Mouse (Mus musculus) gastrocnemius, postnatal 14 days (tissue): ENCODE data around the gene Apip. TPM values are rescaled to one million over a fixed set of nuclear protein-coding genes. Genes with fewer than 3 reads are reported as not detected.

Source experiments
- DNase-seq: peaks from one replicate; pipeline ENCODE4 v3.0.0; 2021; ENCODE audit warnings: mixed read lengths
- intact Hi-C: fragments of 180-260 bp; cut with DNase I; formaldehyde crosslinking; loops from one replicate; pipeline ENCODE4 v1.15.1; 2025; ENCODE audit warnings: low total_unique reads
- total RNA-seq, 2 experiments: library from RNA; stranded (reverse); gene quantifications; 2 replicates each; pipeline ENCODE4 v1.2.3; 2021

The Apip gene
- total RNA-seq, 2 experiments from 2014 or later: 28.7 to 33.8 TPM

- no peak for DNase-seq
- intact Hi-C loops: loop anchor here (5.0 kb wide), 1 partner anchor 404 kb away; no protein-coding TSS in a partner anchor
Measured at GRCm38 (mm10) chr2:103086432-103086831, 13.0 kb downstream of the Apip start.

- intact Hi-C loops: loop anchor here (2.0 to 5.0 kb wide), 2 partner anchors 261 to 406 kb away; no protein-coding TSS in a partner anchor
- no peak for DNase-seq
Measured at GRCm38 (mm10) chr2:103088099-103088498, 14.6 kb downstream of the Apip start.

- no peak for DNase-seq
- intact Hi-C loops: loop anchor here (2.0 to 5.0 kb wide), 2 partner anchors 259 to 407 kb away; no protein-coding TSS in a partner anchor
Measured at GRCm38 (mm10) chr2:103089521-103089920, 16.0 kb downstream of the Apip start.

DNA sequence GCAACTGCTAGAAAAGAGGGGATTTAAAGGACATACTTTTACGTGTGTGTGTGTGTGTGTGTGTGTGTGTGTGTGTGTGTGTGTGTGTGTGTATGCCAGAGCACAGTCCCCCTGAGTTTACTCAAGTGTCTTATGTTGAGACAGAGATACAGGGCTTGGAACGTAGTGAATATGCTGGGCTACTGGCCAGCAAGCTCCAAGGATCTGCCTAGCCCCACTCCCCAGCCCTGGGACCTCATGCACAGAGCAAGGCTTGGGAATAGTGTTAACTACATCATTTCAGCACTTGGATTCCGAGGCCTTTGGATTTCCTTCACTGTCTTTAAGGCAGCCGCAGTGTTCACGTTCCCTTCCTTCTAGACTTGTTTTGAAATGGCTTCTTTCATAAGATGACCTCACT is 29.1 kb downstream of the Apip start:
- intact Hi-C loops: no loop called here

DNA sequence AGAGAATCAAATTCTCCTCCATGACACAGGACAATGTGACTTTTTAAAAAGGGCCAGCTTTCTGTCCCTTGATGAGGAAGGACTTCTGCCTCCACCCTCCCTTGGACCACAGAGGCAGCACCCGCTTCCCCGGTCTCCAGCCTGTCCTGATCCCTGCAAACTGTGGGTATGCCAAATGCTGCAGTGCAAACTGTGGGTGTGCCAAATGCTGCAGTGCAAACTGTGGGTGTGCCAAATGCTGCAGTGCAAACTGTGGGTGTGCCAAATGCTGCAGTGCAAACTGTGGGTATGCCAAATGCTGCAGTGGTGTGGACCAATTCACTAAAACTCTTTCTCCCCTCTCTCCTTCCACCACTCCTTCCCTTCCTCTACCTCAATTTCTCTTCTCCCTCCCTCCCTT is 32.7 kb downstream of the Apip start:
- intact Hi-C loops: no loop called here

More for the DNA sequence above, 29.1 kb downstream of the Apip start:
- DNase-seq: no peak

GRCm38 (mm10) chr2:103111669-103112068 is 38.2 kb downstream of the Apip start:
- no peak for DNase-seq
- intact Hi-C loops: no loop called here

More for the DNA sequence above, 32.7 kb downstream of the Apip start:
- no peak for DNase-seq

GRCm38 (mm10) chr2:103117212-103117611 is 43.7 kb downstream of the Apip start:
- no peak for DNase-seq
- intact Hi-C loops: no loop called here

DNA sequence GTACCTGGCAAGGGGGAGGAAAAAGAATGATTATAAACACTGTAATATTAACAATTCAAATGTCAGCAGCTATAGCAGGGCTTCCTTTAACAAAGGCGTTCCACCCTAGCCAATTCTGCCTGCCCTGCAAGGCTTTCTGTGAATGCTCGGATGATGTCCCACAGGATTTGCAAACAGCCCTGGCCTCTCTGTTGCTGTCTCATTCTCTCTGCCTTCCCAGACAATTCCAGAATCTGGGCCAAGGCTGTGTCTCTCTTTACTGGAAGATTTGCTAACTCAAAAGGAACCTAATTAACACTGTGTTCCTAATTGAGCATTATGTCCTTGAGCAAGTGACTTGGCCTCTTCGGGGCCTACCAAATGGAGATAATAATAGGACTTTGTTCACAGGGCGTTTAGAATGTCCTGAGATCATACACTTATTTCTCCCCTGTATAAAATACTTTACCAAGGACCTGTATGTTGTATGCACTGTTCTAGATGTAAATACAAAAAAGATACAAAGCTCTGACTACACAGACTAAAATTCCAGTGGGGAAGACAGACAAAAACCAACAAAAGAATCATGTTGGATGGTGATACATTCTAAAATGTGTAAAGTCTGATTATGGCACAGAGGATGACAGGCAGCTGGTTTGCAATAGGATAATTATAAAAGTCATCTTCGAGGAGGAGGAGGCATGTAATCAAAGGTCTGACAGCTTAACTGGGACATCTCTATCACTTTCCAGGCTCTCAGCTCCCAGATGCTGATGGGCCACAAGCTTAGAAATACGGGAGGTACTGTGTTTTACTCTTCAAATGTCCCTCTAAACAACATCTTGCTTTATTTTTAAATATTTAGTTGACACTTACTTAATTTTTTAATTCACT is 45.1 kb downstream of the Apip start:
- intact Hi-C loops: no loop called here
- DNase-seq: no peak

DNA sequence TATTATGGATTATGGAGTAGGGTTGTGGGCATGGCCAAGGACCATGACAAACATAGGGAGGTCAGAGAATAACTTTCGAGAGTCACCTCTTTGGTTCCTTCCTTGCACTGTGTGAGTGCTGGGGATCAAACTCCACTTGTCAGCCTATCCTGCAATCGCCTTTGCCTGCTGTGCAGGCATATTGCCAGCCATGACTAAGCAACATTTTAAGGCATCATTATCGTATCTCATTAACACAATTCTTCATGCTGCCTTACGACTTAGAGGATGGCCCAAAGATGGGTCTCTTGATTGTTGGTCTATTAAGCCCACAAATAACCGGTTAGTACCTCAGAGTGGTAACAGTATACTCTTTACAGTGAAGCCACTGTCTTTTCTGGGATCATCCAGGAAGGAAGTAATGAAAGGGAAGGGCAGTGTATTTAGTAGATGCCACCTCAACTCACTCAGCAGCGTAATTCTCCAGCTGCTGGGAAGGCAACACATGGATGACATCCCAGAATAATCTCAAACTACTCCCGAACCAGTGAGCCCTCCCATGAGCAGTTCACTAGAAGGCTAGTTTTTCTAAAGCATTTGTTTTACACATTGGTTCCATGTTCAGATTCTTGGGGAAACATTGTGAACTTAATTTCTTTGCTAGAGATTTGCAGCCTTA is 45.9 kb downstream of the Apip start:
- intact Hi-C loops: no loop called here
- no peak for DNase-seq

- intact Hi-C loops: no loop called here
- DNase-seq: no peak
Measured at GRCm38 (mm10) chr2:103129676-103130075, 56.2 kb downstream of the Apip start.

- no peak for DNase-seq
Measured at GRCm38 (mm10) chr2:103131145-103131544, 57.7 kb downstream of the Apip start.

DNA sequence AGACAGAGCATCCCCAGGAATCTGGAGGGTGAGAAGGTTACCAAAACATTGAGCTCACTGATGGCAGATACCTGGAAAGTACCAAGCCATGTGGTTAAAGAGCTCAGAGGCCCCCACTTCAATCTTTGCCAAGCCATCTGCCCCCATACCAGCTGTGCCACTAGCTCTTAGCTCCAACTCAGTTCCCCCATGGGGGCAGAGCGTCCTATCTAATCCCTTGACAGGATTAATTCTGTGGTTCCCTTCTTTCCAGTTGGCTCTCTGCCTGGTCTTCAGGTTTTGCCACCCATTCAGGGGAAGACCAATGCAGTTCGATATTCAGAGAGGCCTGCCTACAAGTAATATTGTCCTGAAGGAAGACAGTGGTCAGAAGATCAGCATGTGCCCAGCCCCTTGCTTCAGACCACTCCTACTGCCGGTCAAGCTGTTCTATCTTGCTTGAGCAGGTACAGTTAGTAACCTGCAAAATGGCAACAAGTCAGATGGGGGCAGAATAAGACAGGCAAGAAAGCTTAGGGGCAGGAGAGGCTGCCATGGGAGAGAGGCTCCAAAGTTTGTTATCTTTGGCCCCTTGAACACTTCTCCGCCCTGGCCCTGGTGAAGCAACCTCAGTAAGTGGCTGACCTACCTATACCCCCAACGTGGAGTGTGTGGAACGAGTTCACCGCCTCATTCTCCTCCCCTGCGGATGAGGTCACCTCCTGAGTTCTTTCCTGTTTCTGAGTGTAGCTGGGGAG is 65.2 kb downstream of the Apip start:
- DNase-seq: no peak
- intact Hi-C loops: no loop called here

More at GRCm38 (mm10) chr2:103131145-103131544, 57.7 kb downstream of the Apip start:
- intact Hi-C loops: no loop called here

Other genes starting within 250 kb of the Apip start
- gene Cd44, start 172.0 kb upstream of the Apip start, total RNA-seq: 10 to 100 TPM; 15.5 to 21.1 TPM
- 10 to 100 TPM; 79.1 to 97.1 TPM for gene Pdhx, start 162 bp upstream of the Apip start, total RNA-seq
- gene Ehf, start 229.6 kb downstream of the Apip start, total RNA-seq: not detected